Comparison of ENCODE assay signal across 8 mouse cellular contexts in the genomic region with DNA sequence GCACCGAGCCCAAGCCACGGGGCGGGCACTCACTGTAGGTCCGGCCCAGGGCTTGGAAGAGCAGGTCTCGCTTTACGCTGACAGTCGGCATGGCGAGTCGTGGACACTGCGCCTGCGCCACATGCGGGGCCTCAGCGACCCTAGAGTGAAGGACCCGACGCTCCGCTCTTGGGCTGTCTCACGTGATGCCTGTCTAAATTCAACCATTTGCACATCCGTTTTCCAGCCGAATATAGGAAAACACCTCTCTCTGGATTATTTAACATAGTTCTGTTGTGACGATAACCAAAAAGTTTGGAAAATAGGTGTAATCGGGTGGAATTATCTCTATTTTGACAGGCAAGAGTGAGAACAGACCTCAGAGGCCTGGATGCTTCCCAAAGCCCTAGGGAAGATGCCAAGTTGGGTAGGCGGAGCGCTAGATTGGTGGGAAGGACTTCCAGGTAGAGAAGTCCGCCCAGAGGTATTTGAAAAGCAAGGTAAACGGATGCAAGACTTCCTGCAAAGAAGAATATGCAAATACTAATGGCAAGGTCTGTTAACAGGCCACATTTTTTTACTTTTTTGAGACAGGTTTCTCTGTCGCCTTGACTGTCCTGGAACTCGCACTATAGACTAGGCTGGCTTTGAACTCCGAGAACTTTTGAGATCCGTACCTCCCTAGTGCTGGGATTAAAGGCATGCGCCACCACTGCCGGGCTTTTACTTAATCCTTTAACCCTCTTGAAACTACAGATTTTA. TPM values are rescaled to one million over a fixed set of nuclear protein-coding genes. Genes with fewer than 3 reads are reported as not detected.
DNase-seq lines count a peak whose midpoint lies in the region; ATAC-seq and TF ChIP-seq lines count a peak whose summit lies in the region.

Farsb (minus strand) TSS at position 146 of the 741 bp plus-strand sequence.

- H3K27ac ChIP-seq in heart, embryonic 11.5 days (ENCODE audit: low read depth, low read length), result peak within 1 kb of the TSS; percentile 47; the same call in 1 of the 2 replicates
- H3K27ac ChIP-seq in kidney, embryonic 16.5 days (ENCODE audit: low read length), result peak within 1 kb of the TSS; percentile 73; the same call in 1 of the 2 replicates
- peak within 1 kb of the TSS; percentile 69 for H3K27ac ChIP-seq in liver, adult 2 months (replicated peaks; ENCODE audit: insufficient read depth, low read depth, low read length)

- no peak for TF ChIP-seq CTCF in C2C12 (IDR thresholded peaks at IDR 0.05; ENCODE audit: control insufficient read depth, insufficient read depth, insufficient read length)
- no peak for TF ChIP-seq CTCF in brain, embryonic 14.5 days (IDR thresholded peaks at IDR 0.05; ENCODE audit: borderline replicate concordance, extremely low read depth, insufficient read depth, insufficient read length)
- no peak for TF ChIP-seq CTCF in liver, adult 2 months (IDR thresholded peaks at IDR 0.05; ENCODE audit: low read depth, low read length)

- peak within 1 kb of the TSS; percentile 99 for H3ac ChIP-seq in C2C12 (ENCODE audit: control insufficient read depth, insufficient read length, low read depth)
- H3ac ChIP-seq in myocyte (ENCODE audit: control insufficient read depth, insufficient read length), result peak within 1 kb of the TSS; percentile 86

- peak within 1 kb of the TSS; percentile 72 for H3K4me2 ChIP-seq in heart, embryonic 11.5 days
- H3K4me2 ChIP-seq in kidney, embryonic 16.5 days (replicated peaks; ENCODE audit: low read depth, low read length), result peak within 1 kb of the TSS; percentile 93
- H3K4me2 ChIP-seq in myocyte (ENCODE audit: low read depth), result peak within 1 kb of the TSS; percentile 96

- H3K79me3 ChIP-seq in C2C12 (ENCODE audit: low read depth), result peaks cover 39% of the 10 kb centered on the region

- ATAC-seq in heart, embryonic 11.5 days (replicated peaks; ENCODE audit: insufficient number of reproducible peaks, low FRiP score, low TSS enrichment), result peak; percentile 95
- peak; percentile 98 for ATAC-seq in kidney, embryonic 16.5 days (ENCODE audit: low FRiP score, low TSS enrichment)

- TF ChIP-seq POLR2A in brain, embryonic 14.5 days (IDR thresholded peaks at IDR 0.05; ENCODE audit: borderline replicate concordance, extremely low read depth, insufficient read depth, insufficient read length, poor library complexity, severe bottlenecking), result no peak; the same call in 1 of the 2 replicates
- peak; percentile 46; the same call in 1 of the 2 replicates for TF ChIP-seq POLR2A in liver, adult 2 months (IDR thresholded peaks at IDR 0.05; ENCODE audit: extremely low read depth, insufficient read depth, low read length)
- peak; percentile 94 for TF ChIP-seq POLR2A in myocyte (IDR thresholded peaks at IDR 0.05; ENCODE audit: insufficient read length, low read depth)

- H3K9ac ChIP-seq in heart, embryonic 11.5 days (ENCODE audit: low read depth, low read length), result peak within 1 kb of the TSS; percentile 84
- H3K9ac ChIP-seq in kidney, embryonic 16.5 days (replicated peaks; ENCODE audit: low read length), result peak within 1 kb of the TSS; percentile 94
- peak within 1 kb of the TSS; percentile 86 for H3K9ac ChIP-seq in liver, adult 2 months (ENCODE audit: low read depth, low read length)

- under 1% methylated on average over 31 of the region's 31 CpGs for WGBS in heart, embryonic 11.5 days (ENCODE audit: insufficient replicate concordance)
- under 1% methylated on average over 31 of the region's 31 CpGs for WGBS in kidney, embryonic 16.5 days
- WGBS in liver, adult 2 months, result under 1% methylated on average over 31 of the region's 31 CpGs

- peaks cover 4% of the 10 kb centered on the region for H3K27me3 ChIP-seq in C2C12 (ENCODE audit: control insufficient read depth, insufficient read depth, insufficient read length)
- H3K27me3 ChIP-seq in erythroblast, embryonic 14.5 days (ENCODE audit: control insufficient read depth), result peaks cover 5% of the 10 kb centered on the region
- no peaks in the 10 kb centered on the region for H3K27me3 ChIP-seq in heart, embryonic 11.5 days (ENCODE audit: control insufficient read depth, insufficient read depth, low read length)
- no peaks in the 10 kb centered on the region for H3K27me3 ChIP-seq in kidney, embryonic 16.5 days (ENCODE audit: insufficient read depth, low read length)
- H3K27me3 ChIP-seq in liver, adult 2 months (ENCODE audit: control insufficient read depth, insufficient read depth, low read length), result no peaks in the 10 kb centered on the region
- no peaks in the 10 kb centered on the region for H3K27me3 ChIP-seq in myocyte (ENCODE audit: control insufficient read depth, insufficient read depth, insufficient read length)
- H3K27me3 ChIP-seq in splenic B cell, adult 2 months (ENCODE audit: control insufficient read depth, insufficient read depth, low read length, poor library complexity, severe bottlenecking), result no peaks in the 10 kb centered on the region

- no peaks in the 10 kb centered on the region for H3K9me3 ChIP-seq in erythroblast, embryonic 14.5 days (ENCODE audit: control insufficient read depth, low read length)
- no peaks in the 10 kb centered on the region for H3K9me3 ChIP-seq in heart, embryonic 11.5 days (replicated peaks; ENCODE audit: control insufficient read depth, low read length)
- H3K9me3 ChIP-seq in kidney, embryonic 16.5 days (ENCODE audit: low read length), result no peaks in the 10 kb centered on the region

- peak within 1 kb of the TSS; percentile 90 for H3K4me3 ChIP-seq in C2C12 (ENCODE audit: insufficient read depth, poor library complexity, severe bottlenecking)
- H3K4me3 ChIP-seq in erythroblast, embryonic 14.5 days (replicated peaks), result peak within 1 kb of the TSS; percentile 99
- H3K4me3 ChIP-seq in heart, embryonic 11.5 days (ENCODE audit: low read depth, low read length), result peak within 1 kb of the TSS; percentile 96
- peak within 1 kb of the TSS; percentile 100 for H3K4me3 ChIP-seq in kidney, embryonic 16.5 days (ENCODE audit: low read length)
- H3K4me3 ChIP-seq in liver, adult 2 months (ENCODE audit: insufficient read depth, low read depth, low read length), result peak within 1 kb of the TSS; percentile 75
- peak within 1 kb of the TSS; percentile 79 for H3K4me3 ChIP-seq in myocyte

- peak; percentile 97 for DNase-seq in brain, embryonic 14.5 days (ENCODE audit: low read depth)
- peak; percentile 87 for DNase-seq in liver, adult 2 months (ENCODE audit: extremely low read depth, low read depth, low spot score)
- DNase-seq in splenic B cell, adult 2 months (ENCODE audit: low read depth, low spot score), result peak; percentile 93

- H3K36me3 ChIP-seq in C2C12 (ENCODE audit: control insufficient read depth, insufficient read depth) (peaks cover 13% of the 10 kb centered on the region), myocyte (ENCODE audit: control insufficient read depth, insufficient read depth) (peaks cover 5% of the 10 kb centered on the region)
- H3K36me3 ChIP-seq in erythroblast, embryonic 14.5 days (ENCODE audit: control insufficient read depth), result peaks cover 18% of the 10 kb centered on the region
- no peaks in the 10 kb centered on the region for H3K36me3 ChIP-seq in heart, embryonic 11.5 days (ENCODE audit: control insufficient read depth, insufficient read depth, low read length)
- no peaks in the 10 kb centered on the region for H3K36me3 ChIP-seq in kidney, embryonic 16.5 days (ENCODE audit: insufficient read depth, low read length)
- H3K36me3 ChIP-seq in liver, adult 2 months (ENCODE audit: control insufficient read depth, insufficient read depth, low read length), result no peaks in the 10 kb centered on the region
- H3K36me3 ChIP-seq in splenic B cell, adult 2 months (ENCODE audit: control insufficient read depth, insufficient read depth, low read length, poor library complexity, severe bottlenecking), result 0 out of 2 replicates have a peak, but pooled peaks cover 2% of the 10 kb centered on the region

- peaks cover 41% of the 10 kb centered on the region for H3K4me1 ChIP-seq in erythroblast, embryonic 14.5 days (ENCODE audit: control insufficient read depth)
- H3K4me1 ChIP-seq in heart, embryonic 11.5 days (ENCODE audit: control insufficient read depth, insufficient read depth, low read length), result peaks cover 10% of the 10 kb centered on the region
- H3K4me1 ChIP-seq in kidney, embryonic 16.5 days (ENCODE audit: insufficient read depth, low read length), result peaks cover 13% of the 10 kb centered on the region
- H3K4me1 ChIP-seq in liver, adult 2 months (ENCODE audit: control insufficient read depth, insufficient read depth, low read length), result peaks cover 5% of the 10 kb centered on the region; the same call in 1 of the 2 replicates

- H3K79me2 ChIP-seq in C2C12 (ENCODE audit: control insufficient read depth, insufficient read depth) (peaks cover 48% of the 10 kb centered on the region), myocyte (ENCODE audit: control insufficient read depth, insufficient read depth) (peaks cover 43% of the 10 kb centered on the region)
- peaks cover 3% of the 10 kb centered on the region; the same call in 1 of the 2 replicates for H3K79me2 ChIP-seq in liver, adult 2 months (ENCODE audit: control insufficient read depth, insufficient read depth, low read length)

TF ChIP-seq in C2C12, 6 proteins besides CTCF, POLR2A, EP300 and RAD21:
- TF ChIP-seq MYOD1 (IDR thresholded peaks at IDR 0.05; ENCODE audit: control insufficient read depth, insufficient read length, low read depth), result no peak
- peak; percentile 100 for TF ChIP-seq MAX (IDR thresholded peaks at IDR 0.05)
- peak; percentile 27 for TF ChIP-seq USF1 (IDR thresholded peaks at IDR 0.05; ENCODE audit: low read depth)
TF ChIP-seq in C2C12: peak in this region for 2.

TF ChIP-seq in myocyte, 11 proteins besides CTCF, POLR2A, EP300 and RAD21:
- TF ChIP-seq MYOD1 (IDR thresholded peaks at IDR 0.05; ENCODE audit: control insufficient read depth in 1 of 3, insufficient read length in 2 of 3, low read depth in 2 of 3) (peak in 1 of 3 experiments; percentile 28), TCF3 (IDR thresholded peaks at IDR 0.05; ENCODE audit: insufficient read length, low read depth) (no peak), POLR2AphosphoS2 (IDR thresholded peaks at IDR 0.05; ENCODE audit: insufficient read length, low read depth) (peak; percentile 91), E2F4 (IDR thresholded peaks at IDR 0.05; ENCODE audit: insufficient read depth) (no peak), USF1 (IDR thresholded peaks at IDR 0.05; ENCODE audit: low read depth) (no peak), MAX (IDR thresholded peaks at IDR 0.05; ENCODE audit: low read depth) (peak; percentile 100)

RNA-seq across cellular contexts. Expression of gene Farsb, which starts in this region (rescaled TPM):
- 53.6 TPM for polyA plus RNA-seq in C2C12 (2012; fragmentation: generic; extraction: Trizol)
- polyA plus RNA-seq in brain, embryonic 14.5 days (2012; rRNA removed), result 58.8 and 66.6 TPM in 2 replicates
- polyA plus RNA-seq in erythroblast, embryonic 14.5 days (2012), result 0.63 and 0.72 TPM in 2 replicates
- polyA plus RNA-seq in heart, embryonic 11.5 days (2014; fragmentation: Nextera tagmentation; extraction: Ambion mirVana), result 107 and 113 TPM in 2 replicates
- polyA plus RNA-seq in kidney, embryonic 16.5 days (2015; fragmentation: Nextera tagmentation; extraction: Ambion mirVana), result 133 and 136 TPM in 2 replicates
- 33.7 and 37.3 TPM in 2 replicates for total RNA-seq in liver, adult 2 months (2014; rRNA removed)
- polyA plus RNA-seq in liver, adult 2 months (2012; rRNA removed), result 11.2 and 12.8 TPM in 2 replicates
- polyA plus RNA-seq in myocyte (2012; fragmentation: generic; extraction: Trizol), result 77.5 TPM

Comparison
In these comparisons a context has a peak if more than half of its experiments do, and no peak if none do; other contexts are left out.
1. Peak in every context shown above with its lines: DNase-seq, ATAC-seq, H3K4me3 ChIP-seq and H3K27ac ChIP-seq.